Mouse (Mus musculus) CD4-positive helper T cell, adult 2 months (primary cell): ENCODE measurements around the gene Mark3.

Experiments
- DNase-seq: peaks from one replicate; pipeline ENCODE4 v3.0.0-alpha.2; 2012; ENCODE audit warnings: low read depth, missing footprints, low spot score

Mark3 gene

GRCm38 (mm10) chr12:111698346-111698913 is 124.1 kb downstream of the Mark3 start:
- no peak for DNase-seq

GRCm38 (mm10) chr12:111699542-111699941 is 125.2 kb downstream of the Mark3 start:
- no peak for DNase-seq

GRCm38 (mm10) chr12:111700920-111701458 is 126.7 kb downstream of the Mark3 start:
- no peak for DNase-seq

- no peak for DNase-seq
Observed at GRCm38 (mm10) chr12:111703301-111703700, 129.0 kb downstream of the Mark3 start.

- DNase-seq = no peak
Observed at GRCm38 (mm10) chr12:111704609-111705008, 130.3 kb downstream of the Mark3 start.

GRCm38 (mm10) chr12:111705186-111705973 is 131.1 kb downstream of the Mark3 start:
- DNase-seq = no peak
